Comparison of ENCODE assay signal across 8 mouse cellular contexts in genomic region chr5:25420601-25421000, GRCm38 (mm10).
A peak's percentile ranks its signal among the peaks of the same experiment; 100 is the strongest.
DNase-seq lines count a peak whose midpoint lies in the region; ATAC-seq and TF ChIP-seq lines count a peak whose summit lies in the region.

No protein-coding gene starts in this region.

- TF ChIP-seq POLR2A in kidney, adult 2 months (IDR thresholded peaks at IDR 0.05; ENCODE audit: low read depth, low read length): no peak

- peak; percentile 18 for DNase-seq in ovary, postnatal 10 days (ENCODE audit: low spot score)
- no peak for DNase-seq in ovary, adult 18-20 months (ENCODE audit: low spot score)
- DNase-seq in adrenal gland, postnatal 25 days: peak; percentile 17
- DNase-seq in kidney, adult 2 months: peak; percentile 71
- peak; percentile 59 for DNase-seq in left cerebral cortex, postnatal 4 days
- DNase-seq in retina, adult 2 months (ENCODE audit: low read depth, low spot score): peak; percentile 36
- DNase-seq in urinary bladder, postnatal 25 days (ENCODE audit: low spot score): peak; percentile 57

- intact Hi-C loops in left cerebral cortex, postnatal 4 days (cut with DNase I): loop anchor here (10.0 kb wide), 1 partner anchor 74 kb away; the partner anchor contains the start of gene Kmt2c

- no peaks in the 10 kb centered on the region for H3K36me3 ChIP-seq in kidney, adult 2 months (ENCODE audit: control insufficient read depth, insufficient read depth, low read length)

- peak; percentile 68; the same call in 1 of the 2 replicates for ATAC-seq in erythroid progenitor cell, adult 5-6 weeks (replicated peaks; ENCODE audit: low FRiP score, poor library complexity, severe bottlenecking)

- 0 out of 2 replicates have a peak, but pooled peaks have one; percentile 15 for TF ChIP-seq CTCF in kidney, adult 2 months (conservative IDR thresholded peaks at IDR 0.05; ENCODE audit: insufficient read depth, insufficient read length, low read depth, low read length)

- no peaks in the 10 kb centered on the region for H3K27me3 ChIP-seq in kidney, adult 2 months (replicated peaks; ENCODE audit: control insufficient read depth, insufficient read depth, low read length)

- peaks cover 3% of the 10 kb centered on the region; the same call in 1 of the 2 replicates for H3K4me1 ChIP-seq in kidney, adult 2 months (ENCODE audit: control insufficient read depth, insufficient read depth, low read length)

- H3K4me3 ChIP-seq in kidney, adult 2 months (ENCODE audit: insufficient read depth, low read depth, low read length): no peak overlapping the region

- no peak overlapping the region for H3K27ac ChIP-seq in kidney, adult 2 months (ENCODE audit: insufficient read depth, low read depth, low read length)

- WGBS in kidney, adult 2 months: 29% methylated on average over 3 of the region's 3 CpGs
